Mouse (Mus musculus) mouse embryonic stem cell (cell line): ENCODE measurements around the gene Rhox12.

Source experiments
- in situ Hi-C, 2 experiments: fragments of 300-500 bp; cut with MboI; formaldehyde crosslinking; loops; 1 replicate in 1 of 2; 3 replicates in 1 of 2; pipeline ENCODE4 v1.14.3; 2019 to 2020; ENCODE audit warnings: low sequenced_read_pairs in 2 of 2, low pct_unique_long_range_greater_than_20kb in 1 of 2, mixed read lengths in 1 of 2; ENCODE audit not compliant: unreplicated experiment in 1 of 2

Gene Rhox12

GRCm38 (mm10) chrX:38110807-38111206 lies at the start of gene Rhox12:
Gene Rhox12, minus strand, starts transcription at chrX:38110907.
- in situ Hi-C loops, result no loop called here

- in situ Hi-C loops, result no loop called here
Observed at GRCm38 (mm10) chrX:38159097-38159496, 48.4 kb upstream of the Rhox12 start.

GRCm38 (mm10) chrX:38121478-38121877 lies 10.8 kb upstream of the Rhox12 start:
- in situ Hi-C loops, result no loop called here

DNA sequence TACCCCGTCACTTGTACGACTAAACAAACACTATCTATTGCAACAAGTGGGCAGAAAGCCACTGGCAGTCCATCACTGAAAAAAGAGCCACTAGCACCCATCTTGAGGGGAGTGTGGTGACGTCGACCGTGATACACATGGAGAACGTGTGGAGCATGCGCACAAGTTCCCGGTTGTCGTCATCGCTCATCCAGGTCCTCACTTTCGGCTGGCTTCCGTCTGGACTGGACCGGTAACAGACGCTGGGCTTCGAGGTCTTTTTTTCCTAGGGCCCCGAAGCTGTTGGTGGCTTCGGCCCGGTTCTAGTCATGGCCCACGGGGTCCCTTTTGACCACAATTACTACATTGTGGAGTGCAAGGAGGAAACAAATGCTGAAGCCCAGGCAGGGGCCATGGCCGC lies 10.3 kb upstream of the Rhox12 start, which contains the start of gene Rhox13:
Gene Rhox13 (plus strand): TSS at position 238 of the 400 bp plus-strand sequence.
- in situ Hi-C loops, result no loop called here

GRCm38 (mm10) chrX:38085041-38085440 lies 25.7 kb downstream of the Rhox12 start, which contains the start of gene Rhox11:
Gene Rhox11, minus strand, starts transcription at chrX:38085141.
- in situ Hi-C loops, result no loop called here

GRCm38 (mm10) chrX:38084226-38084625 lies 26.5 kb downstream of the Rhox12 start:
- in situ Hi-C loops, result no loop called here

- in situ Hi-C loops, result no loop called here
Observed at GRCm38 (mm10) chrX:38066175-38066574, 44.5 kb downstream of the Rhox12 start, which contains the start of gene Rhox10. Gene Rhox10, plus strand, starts transcription at chrX:38066475.

DNA sequence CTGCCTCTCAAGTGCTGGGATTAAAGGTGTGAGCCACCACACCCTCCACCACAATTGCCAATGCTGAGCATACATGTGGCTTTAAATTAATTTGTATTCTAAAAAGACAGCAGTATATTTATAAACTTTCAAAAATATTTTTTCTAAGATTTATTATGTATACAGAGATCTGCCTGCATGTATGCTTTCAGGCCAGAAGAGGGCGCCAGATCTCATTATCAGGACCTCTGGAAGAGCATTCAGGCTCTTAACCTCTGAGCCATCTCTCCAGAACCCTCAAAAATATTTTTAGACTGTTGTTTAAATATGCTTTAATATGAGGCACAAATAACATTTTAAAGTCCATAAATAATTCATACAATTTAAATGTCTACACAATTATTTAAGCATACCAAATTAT lies 49.2 kb downstream of the Rhox12 start:
- in situ Hi-C loops, result no loop called here
